Mouse (Mus musculus) megakaryocyte, adult 5-6 weeks (primary cell): ENCODE data around the gene Pole4. TPM values are rescaled to one million over a fixed set of nuclear protein-coding genes. Genes with fewer than 3 reads are reported as not detected.
A peak's percentile ranks its signal among the peaks of the same experiment; 100 is the strongest.

ENCODE experiments used
- ATAC-seq: 2 replicates; pipeline ENCODE4 v1.8.0; 2016; ENCODE audit warnings: mild to moderate bottlenecking, inconsistent platforms; ENCODE audit not compliant: poor library complexity, severe bottlenecking
- total RNA-seq, 2 experiments: library from RNA; stranded (forward) in 1 of 2; stranded (reverse) in 1 of 2; fragments of 153-499, 151-499 nt in 1 of 2; fragments of 221-1000, 200-1000 nt in 1 of 2; gene quantifications; 2 replicates each; pipeline versions ENCODE4 v1.2.3 to v1.2.4; 2015 to 2017

Pole4 gene
- total RNA-seq (2015) = 57.2 and 72.8 TPM in 2 replicates
- total RNA-seq (2017) = 28.1 and 28.6 TPM in 2 replicates

DNA sequence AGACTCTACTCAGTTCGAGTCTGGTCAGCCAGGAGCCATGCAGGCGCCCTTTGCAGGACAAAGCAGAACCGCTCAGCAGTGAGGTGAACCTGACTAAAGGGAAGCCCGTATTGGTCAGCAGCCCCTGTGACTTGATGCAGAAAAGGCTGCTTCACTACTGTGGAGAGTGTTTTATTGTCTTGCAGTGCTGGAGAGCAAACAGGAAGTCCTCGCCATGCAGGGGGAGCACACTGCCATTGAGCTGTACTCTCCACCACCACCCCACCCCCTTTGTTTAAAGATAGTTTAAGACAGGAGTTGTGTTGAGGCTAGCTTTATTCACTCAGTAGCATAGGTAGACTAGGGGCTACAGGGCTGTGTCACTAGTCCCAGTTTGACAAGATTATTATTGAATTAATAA is at the start of gene Pole4:
Pole4 (minus strand) TSS at position 145 of the 400 bp plus-strand sequence.
- ATAC-seq = no peak

- no peak for ATAC-seq
Observed at GRCm38 (mm10) chr6:82754769-82755168, 49.6 kb upstream of the Pole4 start.

DNA sequence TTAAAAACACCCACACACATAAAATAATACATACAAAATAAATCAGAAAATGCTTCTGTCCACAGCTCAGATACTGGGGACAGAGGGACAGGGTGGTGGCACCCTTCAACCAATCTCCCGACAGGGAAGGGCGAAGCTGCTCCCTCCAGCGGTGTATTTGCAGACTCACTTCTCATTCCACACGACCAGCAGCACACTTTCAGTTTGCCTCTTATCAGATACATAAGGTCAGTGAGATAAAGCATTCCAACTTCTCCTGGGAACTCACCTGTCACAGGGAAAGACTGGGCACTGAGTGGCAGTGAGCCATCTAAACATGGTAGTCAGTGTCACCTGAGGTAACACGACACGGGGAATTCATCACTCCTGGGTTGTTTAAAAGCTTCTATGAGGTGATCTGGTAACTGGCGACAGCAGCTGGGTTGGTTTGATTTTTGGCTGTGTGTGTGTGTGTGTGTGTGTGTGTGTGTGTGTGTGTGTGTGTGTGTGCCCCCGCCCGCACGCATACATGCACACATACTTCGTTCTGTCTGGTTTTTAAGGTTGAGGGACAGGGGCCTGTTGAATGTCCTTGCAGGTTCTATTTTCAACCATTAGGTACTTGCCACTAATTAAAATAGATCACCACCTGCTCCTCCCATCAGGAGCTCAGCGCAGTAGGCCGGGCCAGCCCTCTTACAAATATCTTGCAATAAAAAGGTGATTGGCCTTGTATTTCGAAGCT is 48.6 kb upstream of the Pole4 start:
- peak; percentile 74 for ATAC-seq

DNA sequence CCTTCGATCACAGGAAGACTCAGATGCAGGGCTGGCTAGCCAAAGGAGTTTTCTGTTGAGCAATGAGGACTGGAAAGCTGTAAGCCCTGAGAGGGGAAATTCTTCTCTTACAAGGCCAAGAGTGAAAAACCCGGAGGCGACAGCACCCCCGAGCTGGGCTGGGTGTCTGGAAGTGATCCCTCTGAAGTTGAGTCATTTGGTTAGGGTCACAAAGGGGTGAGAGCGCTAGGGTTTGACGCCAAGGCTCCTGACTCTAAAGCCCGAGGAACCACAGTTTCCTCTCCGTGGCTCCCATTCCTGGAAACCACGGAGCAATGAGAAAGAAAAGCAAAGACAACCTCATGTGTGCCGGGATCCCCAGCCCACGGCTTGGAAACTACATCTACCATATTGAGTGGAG is 47.9 kb upstream of the Pole4 start:
- 0 out of 2 replicates have a peak, but pooled peaks have one; percentile 10 for ATAC-seq

DNA sequence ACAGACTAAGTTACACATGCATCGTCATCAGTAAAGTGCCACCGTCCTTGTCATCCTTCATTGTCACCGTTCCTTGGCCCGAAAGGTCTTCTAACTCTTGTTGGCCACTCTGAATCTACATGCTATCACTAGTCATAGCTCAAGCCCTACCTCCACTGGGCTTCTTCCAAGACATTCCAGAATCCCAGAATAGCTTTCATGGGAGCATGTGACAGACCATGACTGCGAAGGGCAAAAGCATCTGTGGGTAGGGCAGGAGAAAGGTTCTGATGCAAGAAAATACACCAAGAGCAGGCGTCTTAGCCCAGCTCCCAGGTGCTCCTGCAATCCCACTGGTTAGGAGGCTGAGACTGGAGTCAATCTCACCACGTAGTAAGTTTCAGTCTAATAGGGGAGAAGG is 46.6 kb upstream of the Pole4 start:
- no peak for ATAC-seq

DNA sequence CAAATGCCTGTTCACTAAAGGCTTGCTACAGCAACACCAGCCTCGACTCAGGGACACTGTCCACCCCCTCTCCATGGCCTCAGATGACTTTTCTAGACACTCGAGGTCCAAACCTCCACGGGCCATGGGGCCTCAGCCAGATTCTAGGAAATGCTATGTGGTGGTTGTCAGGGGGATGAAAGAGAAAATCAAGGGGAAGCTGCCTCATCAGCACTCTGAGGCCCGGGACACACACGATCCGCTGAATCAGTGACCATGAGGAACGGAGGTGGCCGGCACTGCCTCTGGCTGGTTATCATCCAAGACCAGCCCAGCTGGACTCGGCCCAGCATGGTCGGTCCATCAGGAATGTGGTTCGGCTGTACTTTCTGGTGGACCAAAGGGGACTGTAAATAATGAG is 45.9 kb upstream of the Pole4 start:
- ATAC-seq = no peak

- ATAC-seq = no peak
Observed at GRCm38 (mm10) chr6:82750063-82750462, 44.9 kb upstream of the Pole4 start.

- ATAC-seq = no peak
Observed at GRCm38 (mm10) chr6:82748106-82748672, 43.0 kb upstream of the Pole4 start.

DNA sequence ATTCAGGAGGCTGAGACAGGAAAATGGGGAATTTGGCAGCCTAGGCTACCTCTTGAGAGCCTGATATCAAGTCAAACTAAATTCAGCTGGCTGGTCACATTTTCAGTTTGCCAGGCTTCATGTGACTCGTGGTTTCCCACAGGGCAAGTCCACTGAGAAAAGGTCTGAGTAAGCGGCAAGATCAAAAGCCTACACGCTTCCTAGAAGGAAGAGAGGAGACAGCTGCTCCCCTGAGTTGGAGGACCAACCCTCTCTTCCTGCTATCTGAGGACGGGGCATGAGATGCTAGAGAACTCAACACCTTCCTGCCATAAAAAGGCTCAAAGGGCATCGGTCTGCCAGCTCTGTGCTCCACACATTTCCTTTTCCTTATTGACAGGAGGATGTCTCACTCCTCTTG is 41.9 kb upstream of the Pole4 start:
- no peak for ATAC-seq

- ATAC-seq = no peak
Observed at GRCm38 (mm10) chr6:82744553-82744952, 39.4 kb upstream of the Pole4 start.

GRCm38 (mm10) chr6:82741518-82741880 is 36.3 kb upstream of the Pole4 start:
- ATAC-seq = peak; percentile 61

- ATAC-seq = no peak; the same call in 1 of the 2 replicates
Observed at GRCm38 (mm10) chr6:82740868-82741517, 35.8 kb upstream of the Pole4 start.

DNA sequence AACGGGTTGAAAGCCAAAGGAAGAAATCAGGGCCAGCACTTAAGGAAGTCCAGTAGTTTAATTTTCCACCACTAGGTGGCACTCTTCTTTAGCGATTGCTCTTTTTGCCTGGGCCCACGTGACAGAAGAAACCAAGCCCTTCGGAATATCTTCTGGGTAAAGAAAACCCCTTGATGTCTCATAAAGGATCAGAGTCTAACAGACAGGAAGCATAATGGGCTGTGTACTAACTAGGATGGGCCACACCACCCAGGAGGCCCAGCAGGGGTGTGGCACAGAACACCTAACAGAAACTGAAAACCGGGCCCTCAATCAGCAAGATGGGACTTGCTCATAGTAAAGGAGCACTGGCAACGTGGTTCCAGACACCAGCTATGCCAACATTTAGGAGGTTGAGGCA is 35.1 kb upstream of the Pole4 start:
- ATAC-seq = peak; percentile 77

DNA sequence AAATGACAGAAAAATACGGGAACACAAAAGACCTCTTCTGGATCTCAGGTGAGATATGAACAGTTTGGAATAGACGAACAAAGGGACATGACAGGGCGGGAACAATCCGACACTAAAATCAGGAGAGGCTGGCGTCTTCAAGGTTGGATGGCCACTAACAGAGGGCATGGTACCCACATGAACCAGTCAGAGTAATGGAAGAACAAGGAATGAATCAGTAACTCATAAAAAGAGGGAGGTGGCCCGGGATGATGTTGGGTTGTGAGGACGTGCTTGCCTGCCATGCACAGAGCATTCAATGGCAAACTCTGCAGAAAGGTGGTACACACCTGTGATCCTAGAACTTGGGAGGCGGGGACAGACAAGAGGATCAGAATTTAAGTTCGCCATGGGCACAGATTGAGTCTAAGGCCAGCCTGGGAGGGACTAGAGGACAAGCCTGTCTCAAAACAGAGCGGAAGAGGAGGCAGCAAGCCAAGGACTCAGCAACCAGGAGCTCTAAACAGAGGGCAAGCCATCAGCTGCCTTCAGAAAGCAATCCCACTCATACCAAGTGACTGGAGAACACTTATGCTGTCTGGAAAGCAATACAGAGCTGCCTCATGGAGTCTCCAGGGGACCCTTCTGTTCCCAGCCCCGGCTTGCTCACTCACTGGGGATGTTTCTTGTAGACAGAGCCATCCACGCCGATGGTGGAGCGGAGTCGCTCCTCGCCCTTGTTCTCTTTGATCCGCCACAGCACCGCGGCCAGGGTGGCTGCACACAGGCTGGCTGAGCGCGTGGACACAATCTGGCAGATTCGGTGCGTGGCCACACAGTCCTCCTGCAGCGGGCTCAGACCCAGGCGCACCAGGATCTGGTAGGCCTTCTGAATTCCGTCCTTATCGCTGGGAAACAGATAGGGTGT is 32.7 kb upstream of the Pole4 start:
- no peak for ATAC-seq

DNA sequence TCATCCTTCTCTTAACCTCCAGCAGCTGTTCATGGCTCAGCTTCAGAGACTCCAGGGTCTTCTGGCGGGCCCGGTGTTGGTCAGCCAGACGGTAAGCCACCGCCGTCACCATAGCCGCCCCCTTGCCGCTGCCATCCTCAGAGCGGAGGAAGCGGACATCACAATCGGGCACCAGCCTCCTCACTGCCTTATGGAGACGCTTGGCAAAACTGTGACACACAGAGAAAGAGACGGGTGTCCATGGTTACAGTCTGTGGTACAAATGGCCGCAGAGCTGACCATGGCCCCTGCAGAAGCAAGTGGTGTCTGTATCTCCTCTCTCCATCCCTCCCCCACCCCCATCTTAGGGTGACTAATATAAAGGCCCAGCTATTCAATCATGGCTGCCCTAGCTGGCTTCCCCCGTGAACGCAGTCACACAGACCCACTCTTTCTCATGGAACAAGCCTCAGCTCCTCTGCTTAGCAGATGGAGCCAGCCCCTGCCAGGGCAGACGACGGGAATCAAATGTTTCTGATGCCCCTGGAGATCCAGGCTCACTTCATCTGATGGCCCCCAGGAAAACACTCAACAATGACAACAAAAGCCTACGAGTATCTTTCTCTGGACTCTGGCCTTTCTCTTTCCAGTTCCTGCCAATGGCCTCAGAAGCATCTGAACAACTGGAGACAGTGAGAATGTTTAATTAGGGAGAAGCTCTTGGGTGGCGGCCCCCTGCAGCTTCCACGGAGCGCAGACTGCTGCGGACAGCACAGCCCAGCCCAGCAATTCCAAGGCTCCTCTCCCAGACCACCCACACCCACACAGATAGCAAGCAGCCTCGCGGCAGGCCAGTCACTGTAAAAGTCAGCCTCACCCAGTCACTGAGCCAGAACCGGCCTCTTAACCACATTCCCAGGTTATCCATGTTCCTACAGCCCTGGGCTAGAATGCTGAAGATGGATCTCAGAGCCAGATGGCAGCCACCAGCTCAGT is 31.7 kb upstream of the Pole4 start:
- ATAC-seq = no peak

- ATAC-seq = no peak
Observed at GRCm38 (mm10) chr6:82735347-82735746, 30.2 kb upstream of the Pole4 start.

- peak; percentile 33; the same call in 1 of the 2 replicates for ATAC-seq
Observed at GRCm38 (mm10) chr6:82728635-82729034, 23.5 kb upstream of the Pole4 start.

DNA sequence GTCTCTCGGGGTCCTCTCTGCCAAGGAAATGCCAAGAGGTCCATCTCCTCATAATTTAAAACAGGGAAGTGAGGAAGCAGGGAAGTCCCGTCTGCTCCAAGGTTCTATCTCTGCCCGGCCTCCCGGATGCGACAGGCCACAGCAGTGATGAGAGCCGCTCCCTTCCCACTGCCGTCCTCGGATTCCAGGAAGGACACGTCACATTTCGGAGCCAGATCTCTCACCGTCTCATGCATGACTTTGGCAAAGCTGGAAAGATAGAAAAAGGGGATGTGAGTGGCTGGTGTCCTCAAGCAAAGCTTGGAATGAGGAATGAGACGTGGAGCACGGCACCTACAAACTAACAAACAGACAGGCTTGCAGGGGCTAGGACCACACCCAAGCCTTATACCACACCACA is 22.0 kb upstream of the Pole4 start:
- no peak for ATAC-seq

DNA sequence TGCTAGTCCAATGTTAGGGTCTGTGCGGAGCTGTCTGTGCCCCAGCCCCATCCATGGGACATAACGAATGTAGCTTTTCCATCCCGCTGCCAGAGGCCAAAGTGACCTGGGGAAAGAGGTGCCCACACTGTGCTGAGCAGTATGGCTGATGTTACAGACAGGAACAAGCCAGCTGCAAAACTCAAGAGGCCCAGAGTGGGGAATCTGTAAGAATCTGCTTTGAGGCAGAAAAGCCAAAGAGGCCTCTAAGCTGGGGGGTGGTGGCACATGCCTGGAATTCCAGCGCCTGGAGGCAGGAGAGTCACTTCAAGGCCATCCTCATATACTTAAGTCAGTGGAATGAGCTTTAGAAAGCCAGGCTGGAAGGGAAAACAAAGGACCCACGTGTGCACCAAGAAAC is 18.2 kb upstream of the Pole4 start:
- no peak for ATAC-seq

- ATAC-seq = no peak
Observed at GRCm38 (mm10) chr6:82716126-82716525, 11.0 kb upstream of the Pole4 start.
